Mouse (Mus musculus) myocyte (in vitro differentiated cells): Measurements from ENCODE around the gene Acss2.
A peak's percentile ranks its signal among the peaks of the same experiment; 100 is the strongest.

Source experiments
- MYOD1 ChIP-seq, 3 experiments: IDR thresholded peaks; one replicate each; pipeline ENCODE4 v1.6.1; 2011; ENCODE audit warnings: control low read depth in 2 of 3, low read depth in 2 of 3, mild to moderate bottlenecking in 2 of 3, moderate library complexity in 1 of 3; ENCODE audit not compliant: insufficient read length in 2 of 3, control insufficient read depth in 1 of 3
- POLR2A ChIP-seq: IDR thresholded peaks from one replicate; pipeline ENCODE4 v1.6.1; 2011; ENCODE audit warnings: low read depth, mild to moderate bottlenecking, control low read depth, moderate library complexity; ENCODE audit not compliant: insufficient read length

DNA sequence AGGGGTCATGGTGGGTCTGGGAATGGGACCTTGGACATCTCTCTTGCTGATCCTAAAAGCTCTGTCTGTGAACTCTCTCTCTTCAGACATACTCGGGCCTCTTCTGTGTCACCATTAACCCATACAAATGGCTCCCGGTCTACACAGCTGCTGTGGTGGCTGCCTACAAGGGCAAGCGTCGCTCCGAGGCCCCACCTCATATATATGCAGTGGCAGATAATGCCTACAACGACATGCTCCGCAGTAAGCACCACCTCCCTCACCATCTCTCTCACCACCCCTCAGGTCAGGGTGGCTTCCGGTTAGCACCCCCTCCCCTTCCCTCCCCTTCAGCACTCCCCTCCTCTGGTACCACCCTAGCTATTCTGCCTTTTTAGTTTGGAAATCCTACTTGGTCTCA lies 96.2 kb downstream of the Acss2 start:
- peak; percentile 32 for TF ChIP-seq POLR2A
- TF ChIP-seq MYOD1 (IDR thresholded peaks at IDR 0.05; ENCODE audit: control insufficient read depth in 1 of 3, insufficient read length in 2 of 3, low read depth in 2 of 3): no peak
